Mouse (Mus musculus) E14TG2a.4 (cell line): ENCODE results near the gene Vps11.

ENCODE experiments used
- CTCF ChIP-seq: conservative IDR thresholded peaks from 2 replicates; pipeline ENCODE4 v1.5.1; 2014; ENCODE audit warnings: low read length
- POU5F1 ChIP-seq: IDR thresholded peaks from 2 replicates; pipeline ENCODE4 v1.6.1; 2014; ENCODE audit warnings: low read length, borderline replicate concordance

DNA sequence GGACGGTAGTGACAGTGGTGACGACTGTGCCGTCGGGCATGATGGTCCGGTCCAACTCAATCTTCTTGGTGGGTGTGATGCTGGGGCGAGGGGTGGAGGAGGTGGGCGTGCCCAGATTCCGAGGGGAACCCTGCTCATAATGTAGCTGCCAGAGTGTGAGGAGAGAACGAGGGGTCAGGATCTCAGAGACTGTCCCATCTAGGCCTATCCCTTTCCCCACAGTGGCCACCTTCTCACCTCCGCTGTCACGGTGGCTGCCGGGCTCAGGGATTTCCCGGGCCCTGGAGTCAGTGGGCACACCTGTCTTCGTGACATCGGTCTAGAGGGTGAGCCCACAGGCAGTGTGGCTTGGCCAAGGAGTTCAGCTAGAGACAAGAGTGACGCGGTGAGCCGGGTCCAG, 46.6 kb downstream of the Vps11 start:
- TF ChIP-seq CTCF: no peak
- no peak for TF ChIP-seq POU5F1
